Mouse (Mus musculus) limb, embryonic 14.5 days (tissue): ENCODE results near the gene Lgals9. TPM values are rescaled to one million over a fixed set of nuclear protein-coding genes. Genes with fewer than 3 reads are reported as not detected.

Source experiments
- ATAC-seq: fragments of 200-750 bp; cut with Nextera tagmentation; 2 replicates; pipeline ENCODE4 v1.8.0; 2017; ENCODE audit warnings: low read depth, moderate number of reproducible peaks, moderate TSS enrichment; ENCODE audit not compliant: low FRiP score
- DNase-seq: peaks from one replicate; pipeline ENCODE4 v3.0.0-alpha.2; 2015; ENCODE audit warnings: low spot score
- H3K27ac ChIP-seq: fragments of 300-500 bp; sonication (generic); replicated peaks from 2 replicates; pipeline ENCODE4 v1.5.1; 2014; ENCODE audit warnings: low read depth, mild to moderate bottlenecking, low read length, moderate library complexity, mixed read lengths
- H3K27me3 ChIP-seq: fragments of 300-500 bp; sonication (generic); 2 replicates; pipeline ENCODE4 v1.6.1; 2014; ENCODE audit warnings: low read length, mixed read lengths; ENCODE audit not compliant: control insufficient read depth, insufficient read depth
- H3K36me3 ChIP-seq: fragments of 300-500 bp; sonication (generic); 2 replicates; pipeline ENCODE4 v1.6.1; 2014; ENCODE audit warnings: mild to moderate bottlenecking, low read length, moderate library complexity, mixed read lengths; ENCODE audit not compliant: control insufficient read depth, insufficient read depth
- H3K4me1 ChIP-seq: fragments of 300-500 bp; sonication (generic); 2 replicates; pipeline ENCODE4 v1.6.1; 2014; ENCODE audit warnings: antibody characterized with exemption, low read length, mixed read lengths; ENCODE audit not compliant: control insufficient read depth, insufficient read depth
- H3K4me2 ChIP-seq: fragments of 300-500 bp; sonication (generic); replicated peaks from 2 replicates; pipeline ENCODE4 v1.6.1; 2014; ENCODE audit warnings: low read depth, mild to moderate bottlenecking, low read length, moderate library complexity; ENCODE audit not compliant: severe bottlenecking
- H3K4me3 ChIP-seq: fragments of 300-500 bp; sonication (generic); replicated peaks from 2 replicates; pipeline ENCODE4 v1.5.1; 2014; ENCODE audit warnings: low read length
- H3K9ac ChIP-seq: fragments of 300-500 bp; sonication (generic); 2 replicates; pipeline ENCODE4 v1.6.1; 2014; ENCODE audit warnings: mild to moderate bottlenecking, low read depth, low read length, moderate library complexity; ENCODE audit not compliant: severe bottlenecking
- H3K9me3 ChIP-seq: fragments of 300-500 bp; sonication (generic); 2 replicates; pipeline ENCODE4 v1.6.1; 2016; ENCODE audit warnings: low read length; ENCODE audit not compliant: control insufficient read depth
- POLR2A ChIP-seq: fragments of 200-500 bp; IDR thresholded peaks from 2 replicates; pipeline ENCODE4 v1.8.0; 2012; ENCODE audit warnings: inconsistent platforms, mild to moderate bottlenecking, moderate library complexity, borderline replicate concordance; ENCODE audit not compliant: insufficient read depth, insufficient read length; ENCODE audit errors: extremely low read depth
- WGBS: fragments of 180-500 bp; shearing (Covaris S2); extraction: QIAGEN DNeasy Blood & Tissue Kit; methylation state at CpG from one replicate; pipeline ENCODE4 v1.1.7; 2014; 5-methylcytosine and 5-hydroxymethylcytosine counted together
- polyA plus RNA-seq, 2 experiments: library from polyadenylated mRNA; depleted of rRNA in 1 of 2; stranded (reverse) in 1 of 2; unstranded in 1 of 2; fragments of >200 nt; fragmentation: Nextera tagmentation in 1 of 2; extraction: Ambion mirVana in 1 of 2; gene quantifications; 2 replicates each; pipeline versions ENCODE4 v1.2.1 to v1.2.3; 2012 to 2014

Lgals9 gene
- polyA plus RNA-seq, 2 experiments = 29.7 to 35.4 TPM

DNA sequence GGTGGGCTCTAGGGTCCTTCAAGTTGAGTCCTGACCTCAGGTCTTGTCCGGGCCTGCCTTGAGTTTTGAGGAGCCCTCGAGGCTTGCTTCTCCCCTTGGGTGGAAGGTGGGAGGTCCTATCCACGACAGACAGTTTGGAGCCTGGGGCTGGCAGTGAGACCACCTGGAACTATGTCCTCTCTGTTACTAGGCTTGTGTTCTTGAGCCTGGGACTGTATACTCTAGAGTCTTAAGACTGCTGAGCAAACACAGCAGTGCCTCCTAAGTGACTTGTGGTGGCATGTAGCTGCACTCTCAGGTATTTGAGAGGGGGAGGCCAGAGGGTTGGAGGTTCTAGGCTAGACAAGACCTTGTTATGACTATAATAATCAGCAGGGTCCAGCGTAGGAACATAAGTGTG is 50.0 kb downstream of the Lgals9 start:
- H3K27ac ChIP-seq = no peak overlapping the region
- H3K27me3 ChIP-seq = no peaks in the 10 kb centered on the region
- no peak overlapping the region for H3K4me2 ChIP-seq
- no peak for TF ChIP-seq POLR2A
- ATAC-seq (no peak), DNase-seq (no peak)
- no peak overlapping the region for H3K4me3 ChIP-seq
- WGBS = 76% methylated on average over 4 of the region's 4 CpGs
- H3K9me3 ChIP-seq = no peaks in the 10 kb centered on the region
- no peaks in the 10 kb centered on the region for H3K4me1 ChIP-seq
- no peak overlapping the region for H3K9ac ChIP-seq
- no peaks in the 10 kb centered on the region for H3K36me3 ChIP-seq

DNA sequence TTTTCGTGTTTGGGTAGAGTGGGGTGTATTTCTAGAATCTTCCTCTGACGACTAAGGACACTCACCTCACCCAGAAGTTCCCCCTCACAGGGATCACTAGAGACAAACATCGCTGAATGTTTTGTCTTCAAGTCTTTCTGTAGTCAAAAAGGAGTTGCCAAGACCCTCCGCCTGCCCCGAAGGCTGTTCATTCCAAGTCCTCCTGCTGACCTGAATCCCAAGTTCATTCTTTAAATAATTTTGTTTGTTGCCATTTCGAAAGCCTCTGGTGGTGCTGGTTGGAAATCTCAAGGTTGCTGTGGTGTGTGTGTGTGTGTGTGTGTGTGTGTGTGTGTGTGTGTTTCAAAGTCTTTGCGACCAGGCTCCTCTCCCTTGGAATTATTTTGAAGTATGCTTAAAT is 50.4 kb downstream of the Lgals9 start:
- TF ChIP-seq POLR2A = no peak
- DNase-seq = no peak

DNA sequence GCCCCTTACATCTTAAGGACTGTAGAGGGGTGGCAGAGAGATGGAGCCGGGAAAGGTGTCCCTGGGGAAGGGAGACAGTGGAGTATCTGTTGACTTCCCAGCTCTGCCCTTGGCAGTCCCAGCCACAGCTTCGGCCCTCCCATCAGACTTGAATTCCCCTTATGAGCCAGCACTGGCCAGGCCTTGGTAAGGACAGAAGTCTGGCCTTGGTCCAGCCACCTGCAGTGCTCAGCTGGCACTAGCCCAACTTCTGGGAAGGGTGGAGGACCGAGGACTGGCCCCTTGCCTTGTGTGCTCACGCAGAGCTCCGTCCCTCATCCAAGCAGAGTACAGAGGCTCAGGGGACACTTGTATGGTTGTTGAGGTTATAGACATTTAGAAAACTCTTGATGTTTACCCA is 55.4 kb downstream of the Lgals9 start:
- WGBS = 60% methylated on average over 5 of the region's 5 CpGs
- no peaks in the 10 kb centered on the region for H3K9me3 ChIP-seq
- H3K4me1 ChIP-seq = no peaks in the 10 kb centered on the region
- H3K4me3 ChIP-seq = no peak overlapping the region
- H3K27me3 ChIP-seq = peaks cover 20% of the 10 kb centered on the region
- no peaks in the 10 kb centered on the region for H3K36me3 ChIP-seq
- DNase-seq (peak; percentile 54), ATAC-seq (no peak)
- H3K9ac ChIP-seq = no peak overlapping the region
- no peak overlapping the region for H3K27ac ChIP-seq
- no peak overlapping the region for H3K4me2 ChIP-seq
- no peak for TF ChIP-seq POLR2A

More for the DNA sequence above, 50.4 kb downstream of the Lgals9 start:
- WGBS = 81% methylated on average over 7 of the region's 7 CpGs
- no peak overlapping the region for H3K4me2 ChIP-seq
- H3K4me1 ChIP-seq = no peaks in the 10 kb centered on the region
- H3K9me3 ChIP-seq = no peaks in the 10 kb centered on the region
- no peak overlapping the region for H3K9ac ChIP-seq
- H3K36me3 ChIP-seq = no peaks in the 10 kb centered on the region
- no peak overlapping the region for H3K4me3 ChIP-seq
- ATAC-seq = no peak
- no peak overlapping the region for H3K27ac ChIP-seq
- no peaks in the 10 kb centered on the region for H3K27me3 ChIP-seq

DNA sequence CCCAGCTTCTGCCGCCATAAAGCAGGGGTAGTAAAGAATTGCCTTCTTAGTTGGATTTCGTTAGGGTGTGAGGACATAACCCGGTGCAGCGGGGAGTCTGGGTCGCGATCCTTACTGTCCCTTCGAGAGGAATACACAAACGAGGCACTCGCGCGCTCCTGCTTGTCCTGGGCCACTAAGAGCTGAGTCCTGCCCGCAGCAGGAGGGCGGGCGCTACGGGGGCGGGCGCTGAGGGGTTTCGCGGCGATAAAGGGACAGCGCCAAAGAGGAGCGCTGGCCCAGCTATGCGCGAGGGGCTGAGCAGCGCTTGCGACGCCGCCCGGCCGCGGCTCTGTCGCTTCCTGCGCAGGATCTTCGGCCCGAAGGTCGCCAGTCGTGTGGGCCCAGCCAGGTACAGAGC is 59.8 kb downstream of the Lgals9 start:
- DNase-seq (peak; percentile 26), ATAC-seq (no peak)
- 0% methylated on average over 30 of the region's 37 CpGs for WGBS
- no peaks in the 10 kb centered on the region for H3K4me1 ChIP-seq
- H3K4me2 ChIP-seq = peak overlapping the region; percentile 53
- H3K27ac ChIP-seq = no peak overlapping the region
- no peaks in the 10 kb centered on the region for H3K9me3 ChIP-seq
- peaks cover 32% of the 10 kb centered on the region for H3K27me3 ChIP-seq
- H3K9ac ChIP-seq = peak overlapping the region; percentile 41
- no peak for TF ChIP-seq POLR2A
- H3K4me3 ChIP-seq = peak overlapping the region; percentile 37
- no peaks in the 10 kb centered on the region for H3K36me3 ChIP-seq

DNA sequence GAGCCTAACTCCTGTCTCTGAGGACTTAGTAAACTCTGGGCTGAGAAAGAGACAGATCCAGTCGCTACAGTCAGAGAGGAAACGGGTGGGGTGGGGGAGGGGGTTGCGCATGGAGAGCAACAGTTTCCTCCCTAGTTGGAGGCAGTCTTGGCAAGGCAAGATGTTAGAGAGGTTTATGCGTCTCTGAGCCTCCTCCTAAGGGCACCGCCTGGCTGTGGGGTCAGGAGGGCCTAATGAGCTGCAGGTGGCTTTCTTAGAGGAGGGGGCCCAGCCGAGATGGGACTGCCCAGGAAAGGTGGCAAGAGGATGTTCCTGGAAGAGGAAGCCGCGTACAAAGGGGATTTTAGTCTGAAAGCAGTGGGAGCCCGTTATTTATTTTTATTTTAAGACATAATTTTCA is 60.6 kb downstream of the Lgals9 start:
- Histone ChIP-seq H3K4me3 (no peak overlapping the region), H3K9ac (no peak overlapping the region), H3K9me3 (no peaks in the 10 kb centered on the region), H3K4me2 (no peak overlapping the region), H3K27me3 (peaks cover 32% of the 10 kb centered on the region), H3K36me3 (no peaks in the 10 kb centered on the region), H3K27ac (no peak overlapping the region), H3K4me1 (no peaks in the 10 kb centered on the region)
- WGBS = 6% methylated on average over 9 of the region's 9 CpGs
- TF ChIP-seq POLR2A = no peak
- ATAC-seq = no peak
- DNase-seq = no peak
